Mouse (Mus musculus): ENCODE results near the gene Ces1c. TPM values are rescaled to one million over a fixed set of nuclear protein-coding genes. Genes with fewer than 3 reads are reported as not detected.

The Ces1c gene
- polyA plus RNA-seq, 1 experiment from 2014 or later = not detected

DNA sequence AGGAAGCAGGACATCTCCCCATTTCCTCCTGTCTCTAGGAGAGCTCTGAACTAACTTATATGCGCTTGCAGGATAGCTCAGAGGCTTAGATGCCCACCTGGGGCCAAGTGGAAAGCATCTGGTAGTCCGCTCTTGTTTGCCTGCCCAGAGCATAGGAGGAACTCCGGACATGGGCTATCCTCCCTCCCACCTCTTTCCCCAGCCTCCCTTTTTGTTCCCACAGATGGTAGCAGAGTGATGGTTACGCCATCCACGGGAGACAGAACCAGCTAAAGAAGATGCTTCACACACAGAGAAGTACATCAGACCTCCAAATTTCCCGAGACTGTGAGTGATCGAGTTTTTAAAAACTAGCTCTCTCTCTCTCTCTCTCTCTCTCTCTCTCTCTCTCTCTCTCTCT lies 42.9 kb downstream of the Ces1c start:
- H3K27ac ChIP-seq = no peak overlapping the region
- H3K4me3 ChIP-seq (ENCODE audit: inconsistent target) = no peak overlapping the region
- no peaks in the 10 kb centered on the region for H3K79me2 ChIP-seq (ENCODE audit: inconsistent target)
- WGBS (ENCODE audit: missing documents) = 63% methylated on average over 7 of the region's 7 CpGs
- H3K36me3 ChIP-seq (ENCODE audit: inconsistent target) = no peaks in the 10 kb centered on the region

DNA sequence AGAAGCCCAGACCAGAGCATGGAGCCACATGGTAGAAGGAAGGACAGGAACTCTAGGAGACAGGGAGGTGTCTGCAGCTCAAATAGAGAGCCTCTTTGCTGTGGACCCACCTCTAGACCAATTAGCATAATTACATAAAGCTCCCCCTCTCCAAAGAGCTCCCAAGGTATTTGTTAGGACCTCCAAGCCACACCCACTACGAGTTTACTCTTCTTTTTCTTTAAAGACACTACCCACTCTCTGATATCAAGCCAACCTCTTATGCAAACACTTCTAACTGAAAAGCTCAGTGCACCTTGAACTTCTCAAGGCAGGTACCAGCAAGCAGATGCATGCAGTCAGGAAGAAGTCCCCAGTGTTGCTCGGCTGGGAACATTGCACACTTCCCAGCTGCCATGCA lies 51.2 kb downstream of the Ces1c start, which contains the start of gene Ces1b:
Ces1b (minus strand) TSS at position 131 of the 400 bp plus-strand sequence.
- H3K27ac ChIP-seq = no peak within 1 kb of the TSS
- H3K4me3 ChIP-seq (ENCODE audit: inconsistent target) = no peak within 1 kb of the TSS
- WGBS (ENCODE audit: missing documents) = 66% methylated on average over 2 of the region's 2 CpGs
- no peaks in the 10 kb centered on the region for H3K79me2 ChIP-seq (ENCODE audit: inconsistent target)
- H3K36me3 ChIP-seq (ENCODE audit: inconsistent target) = no peaks in the 10 kb centered on the region

- Histone ChIP-seq H3K79me2 (ENCODE audit: inconsistent target) (no peaks in the 10 kb centered on the region), H3K4me3 (ENCODE audit: inconsistent target) (no peak overlapping the region), H3K27ac (no peak overlapping the region), H3K36me3 (ENCODE audit: inconsistent target) (no peaks in the 10 kb centered on the region)
- 39% methylated on average over 4 of the region's 4 CpGs for WGBS (ENCODE audit: missing documents)
Measured at GRCm38 (mm10) chr8:93075251-93075650, 55.8 kb downstream of the Ces1c start.

DNA sequence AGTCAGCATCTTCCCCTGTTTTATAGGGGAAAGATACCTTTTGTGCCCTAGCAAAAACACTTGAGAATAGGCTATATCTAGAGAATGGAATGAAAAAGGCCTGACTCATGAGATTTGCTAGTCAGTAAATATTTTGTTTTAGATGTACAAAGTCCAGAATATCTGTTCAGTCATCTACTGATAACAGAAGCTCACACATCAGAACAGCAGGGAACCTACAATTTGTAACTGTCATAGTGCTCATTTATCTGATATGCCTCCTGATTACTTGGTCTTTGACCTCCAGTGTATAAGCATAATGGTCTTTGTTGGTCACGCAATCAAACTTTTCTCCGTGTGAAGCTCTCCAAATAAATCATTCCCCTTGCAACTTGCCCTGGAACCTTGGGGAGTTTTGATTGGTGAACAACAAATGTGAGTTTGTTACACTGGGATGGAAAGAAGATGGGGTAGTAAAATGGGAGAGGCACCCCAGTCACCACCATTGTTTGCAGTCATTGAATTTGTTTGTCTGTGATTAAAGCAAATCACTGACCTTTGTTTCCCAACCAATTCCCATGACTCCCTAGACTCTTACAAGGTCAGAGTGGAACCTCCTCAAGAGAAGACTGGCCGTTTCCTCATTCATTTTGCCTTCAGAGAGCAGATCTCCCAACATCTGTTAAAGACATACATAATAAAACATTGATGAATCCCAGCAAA lies 67.5 kb downstream of the Ces1c start:
- 90% methylated on average over 3 of the region's 3 CpGs for WGBS (ENCODE audit: missing documents)
- no peaks in the 10 kb centered on the region for H3K79me2 ChIP-seq (ENCODE audit: inconsistent target)
- H3K27ac ChIP-seq = no peak overlapping the region
- H3K36me3 ChIP-seq (ENCODE audit: inconsistent target) = no peaks in the 10 kb centered on the region
- H3K4me3 ChIP-seq (ENCODE audit: inconsistent target) = no peak overlapping the region

DNA sequence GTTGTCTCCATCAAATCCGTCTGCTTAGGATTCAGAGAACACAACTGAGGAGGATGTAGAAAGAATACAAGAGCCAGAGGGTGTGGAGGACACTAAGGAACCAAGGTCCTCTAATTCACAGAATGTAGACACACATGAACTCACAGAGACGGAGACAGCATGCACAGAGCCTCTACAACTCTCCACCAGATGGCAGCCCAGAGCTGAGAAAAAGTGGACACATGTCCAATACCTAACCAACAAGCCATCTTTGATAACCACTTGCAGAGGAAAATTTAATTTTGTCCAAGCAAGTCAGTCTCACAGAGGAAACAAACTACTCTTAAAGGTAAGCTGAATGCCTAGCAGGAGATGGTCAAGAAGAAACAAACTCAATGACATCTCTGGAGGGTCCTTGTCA lies 71.9 kb downstream of the Ces1c start:
- H3K79me2 ChIP-seq (ENCODE audit: inconsistent target) = no peaks in the 10 kb centered on the region
- no peak overlapping the region for H3K4me3 ChIP-seq (ENCODE audit: inconsistent target)
- no peak overlapping the region for H3K27ac ChIP-seq
- 15% methylated on average over 2 of the region's 2 CpGs for WGBS (ENCODE audit: missing documents)
- no peaks in the 10 kb centered on the region for H3K36me3 ChIP-seq (ENCODE audit: inconsistent target)

GRCm38 (mm10) chr8:93055238-93055637 lies 75.8 kb downstream of the Ces1c start:
- no peak overlapping the region for H3K27ac ChIP-seq
- no peak overlapping the region for H3K4me3 ChIP-seq (ENCODE audit: inconsistent target)
- 54% methylated on average over 2 of the region's 2 CpGs for WGBS (ENCODE audit: missing documents)
- H3K36me3 ChIP-seq (ENCODE audit: inconsistent target) = no peaks in the 10 kb centered on the region
- H3K79me2 ChIP-seq (ENCODE audit: inconsistent target) = no peaks in the 10 kb centered on the region

Other genes starting within 250 kb of the Ces1c start
- 1.4 TPM in 1 of 3 replicates, not detected in the others for gene Capns2, start 229.9 kb downstream of the Ces1c start, polyA plus RNA-seq (2018)
- not detected in 3 replicates for gene Slc6a2, start 171.2 kb downstream of the Ces1c start, polyA plus RNA-seq (2018)
- not detected in 3 replicates for gene Ces1a, start 83.1 kb downstream of the Ces1c start, polyA plus RNA-seq (2018)
- not detected in 3 replicates for gene Ces1b, start 51.3 kb downstream of the Ces1c start, polyA plus RNA-seq (2018)
- not detected in 3 replicates for gene Ces1d, start 66.6 kb upstream of the Ces1c start, polyA plus RNA-seq (2018)
- not detected in 3 replicates for gene Ces1e, start 98.3 kb upstream of the Ces1c start, polyA plus RNA-seq (2018)
- not detected in 3 replicates for gene Ces1f, start 148.5 kb upstream of the Ces1c start, polyA plus RNA-seq (2018)
- gene Ces1g, start 206.0 kb upstream of the Ces1c start, polyA plus RNA-seq (2018) = not detected in 3 replicates
- gene Ces1h, start 248.4 kb upstream of the Ces1c start, polyA plus RNA-seq (2018) = not detected in 3 replicates